ENCODE assay signal across 26 mouse cellular contexts in the genomic region with DNA sequence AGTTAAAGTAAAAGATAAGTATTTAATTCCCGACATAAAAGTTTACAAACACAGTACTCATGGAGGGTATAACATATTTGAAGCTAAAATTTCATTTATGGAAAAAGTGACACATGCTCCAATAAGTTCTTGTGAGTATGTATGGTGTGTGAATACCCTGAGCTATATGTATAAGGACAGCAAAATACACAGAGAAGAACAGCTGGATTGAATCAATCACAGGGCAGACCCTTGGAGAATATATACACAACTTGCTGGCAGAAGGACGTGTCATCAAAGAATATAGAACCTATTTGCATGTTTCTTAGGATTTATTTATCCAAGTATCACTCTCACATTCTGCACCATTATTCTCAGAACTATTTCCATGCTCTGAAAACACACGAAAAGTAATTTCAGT.
DNase-seq lines count a peak whose midpoint lies in the region; ATAC-seq and TF ChIP-seq lines count a peak whose summit lies in the region.
"Had no signal": no experiment of that assay in that cellular context is flagged by ENCODE, and none has a peak within 500 bp of the region (broad histone marks: within the 10 kb centered on the region; RNA-seq: fewer than 3 reads in every experiment).

No protein-coding gene starts in this region.

- H3K9me3 ChIP-seq in embryonic facial prominence, embryonic 11.5 days (replicated peaks; ENCODE audit: control insufficient read depth, low read length): no peaks in the 10 kb centered on the region
- no peaks in the 10 kb centered on the region for H3K9me3 ChIP-seq in embryonic facial prominence, embryonic 10.5 days
- H3K9me3 ChIP-seq in lung, embryonic 15.5 days: no peaks in the 10 kb centered on the region
- H3K9me3 ChIP-seq in lung, postnatal 0 days (ENCODE audit: low read length): no peaks in the 10 kb centered on the region
- no peaks in the 10 kb centered on the region for H3K9me3 ChIP-seq in embryonic facial prominence, embryonic 14.5 days (ENCODE audit: control insufficient read depth, low read length)
- H3K9me3 ChIP-seq: embryonic facial prominence, embryonic 12.5 days; embryonic facial prominence, embryonic 15.5 days; forebrain, embryonic 10.5 days; forebrain, embryonic 12.5 days had no signal

- no peak for TF ChIP-seq CTCF in lung, postnatal 0 days (IDR thresholded peaks at IDR 0.05)

- DNase-seq in embryonic facial prominence, embryonic 11.5 days (ENCODE audit: low spot score): peak; percentile 3
- DNase-seq in embryonic facial prominence, embryonic 10.5 days (ENCODE audit: low spot score): no peak
- DNase-seq in lung, postnatal 0 days (ENCODE audit: low spot score): no peak
- peak; percentile 6 for DNase-seq in embryonic facial prominence, embryonic 14.5 days (ENCODE audit: low spot score)
- DNase-seq: adrenal gland, adult 8-10 months; adrenal gland, postnatal 14 days; adrenal gland, postnatal 36 days; B cell, adult 2 months; cerebellum, adult 11-12 months; cerebellum, adult 2 months; cerebellum, adult 9-10 months; cerebellum, postnatal 10 days; cerebellum, postnatal 25 days had no signal

- no peak overlapping the region for H3K9ac ChIP-seq in embryonic facial prominence, embryonic 11.5 days (replicated peaks; ENCODE audit: low read length)
- H3K9ac ChIP-seq in lung, embryonic 15.5 days: no peak overlapping the region
- no peak overlapping the region for H3K9ac ChIP-seq in lung, postnatal 0 days (replicated peaks; ENCODE audit: low read depth)
- H3K9ac ChIP-seq in embryonic facial prominence, embryonic 14.5 days (ENCODE audit: low read depth, low read length): no peak overlapping the region
- H3K9ac ChIP-seq: embryonic facial prominence, embryonic 12.5 days; embryonic facial prominence, embryonic 15.5 days; forebrain, embryonic 12.5 days had no signal

- no peak for ATAC-seq in embryonic facial prominence, embryonic 11.5 days (replicated peaks; ENCODE audit: insufficient number of reproducible peaks, low FRiP score, low TSS enrichment, low read depth)
- ATAC-seq in lung, embryonic 15.5 days (ENCODE audit: borderline replicate concordance, extremely low read depth, low FRiP score, low TSS enrichment): peak; percentile 95
- no peak for ATAC-seq in lung, postnatal 0 days
- no peak for ATAC-seq in embryonic facial prominence, embryonic 14.5 days (ENCODE audit: low read depth)
- ATAC-seq: activated CD4-positive, CD25-positive, alpha-beta regulatory T cell, adult 4 months; CD4-positive, CD25-positive, alpha-beta regulatory T cell, adult 4 months; forebrain, embryonic 14.5 days; forebrain, embryonic 16.5 days; Patski had no signal

- no peaks in the 10 kb centered on the region for H3K36me3 ChIP-seq in embryonic facial prominence, embryonic 11.5 days (replicated peaks; ENCODE audit: control insufficient read depth, insufficient read depth, low read depth, low read length)
- H3K36me3 ChIP-seq in embryonic facial prominence, embryonic 10.5 days (replicated peaks): no peaks in the 10 kb centered on the region
- no peaks in the 10 kb centered on the region for H3K36me3 ChIP-seq in lung, embryonic 15.5 days
- H3K36me3 ChIP-seq in lung, postnatal 0 days (ENCODE audit: insufficient read depth, low read length): no peaks in the 10 kb centered on the region
- H3K36me3 ChIP-seq in embryonic facial prominence, embryonic 14.5 days (ENCODE audit: control insufficient read depth, insufficient read depth, low read length): no peaks in the 10 kb centered on the region
- H3K36me3 ChIP-seq: embryonic facial prominence, embryonic 12.5 days; embryonic facial prominence, embryonic 15.5 days; forebrain, embryonic 10.5 days; forebrain, embryonic 12.5 days; G1E had no signal

- WGBS in embryonic facial prominence, embryonic 11.5 days: 68% methylated on average over 3 of the region's 3 CpGs
- WGBS in embryonic facial prominence, embryonic 10.5 days: 79% methylated on average over 3 of the region's 3 CpGs
- 31% methylated on average over 3 of the region's 3 CpGs for WGBS in lung, embryonic 15.5 days
- WGBS in lung, postnatal 0 days: 39% methylated on average over 3 of the region's 3 CpGs
- WGBS in embryonic facial prominence, embryonic 14.5 days: 50% methylated on average over 3 of the region's 3 CpGs

- H3K4me1 ChIP-seq in embryonic facial prominence, embryonic 11.5 days (ENCODE audit: control insufficient read depth, insufficient read depth, low read length): no peaks in the 10 kb centered on the region
- H3K4me1 ChIP-seq in embryonic facial prominence, embryonic 10.5 days: no peaks in the 10 kb centered on the region
- no peaks in the 10 kb centered on the region for H3K4me1 ChIP-seq in lung, embryonic 15.5 days
- no peaks in the 10 kb centered on the region for H3K4me1 ChIP-seq in lung, postnatal 0 days (ENCODE audit: insufficient read depth, low read depth, low read length)
- H3K4me1 ChIP-seq in embryonic facial prominence, embryonic 14.5 days (ENCODE audit: control insufficient read depth, insufficient read depth, low read length): no peaks in the 10 kb centered on the region
- H3K4me1 ChIP-seq: embryonic facial prominence, embryonic 12.5 days; embryonic facial prominence, embryonic 15.5 days; forebrain, embryonic 10.5 days; forebrain, embryonic 12.5 days had no signal

- no peak for TF ChIP-seq EP300 in lung, postnatal 0 days (IDR thresholded peaks at IDR 0.05)

- H3K4me2 ChIP-seq in embryonic facial prominence, embryonic 11.5 days (ENCODE audit: low read depth, low read length): no peak overlapping the region
- H3K4me2 ChIP-seq in lung, embryonic 15.5 days: no peak overlapping the region
- H3K4me2 ChIP-seq in lung, postnatal 0 days (replicated peaks; ENCODE audit: low read depth, low read length): no peak overlapping the region
- no peak overlapping the region for H3K4me2 ChIP-seq in embryonic facial prominence, embryonic 14.5 days (ENCODE audit: low read depth, low read length)
- H3K4me2 ChIP-seq: embryonic facial prominence, embryonic 12.5 days; embryonic facial prominence, embryonic 15.5 days; forebrain, embryonic 12.5 days had no signal

- no peaks in the 10 kb centered on the region for H3K27me3 ChIP-seq in embryonic facial prominence, embryonic 11.5 days (ENCODE audit: control insufficient read depth, insufficient read depth, low read length)
- H3K27me3 ChIP-seq in embryonic facial prominence, embryonic 10.5 days (replicated peaks; ENCODE audit: low read depth, poor library complexity, severe bottlenecking): no peaks in the 10 kb centered on the region
- H3K27me3 ChIP-seq in lung, embryonic 15.5 days: no peaks in the 10 kb centered on the region
- no peaks in the 10 kb centered on the region for H3K27me3 ChIP-seq in lung, postnatal 0 days (replicated peaks; ENCODE audit: insufficient read depth, low read length)
- no peaks in the 10 kb centered on the region for H3K27me3 ChIP-seq in embryonic facial prominence, embryonic 14.5 days (replicated peaks; ENCODE audit: control insufficient read depth, insufficient read depth, low read length)
- H3K27me3 ChIP-seq: CH12.LX; embryonic facial prominence, embryonic 12.5 days; embryonic facial prominence, embryonic 15.5 days; forebrain, embryonic 12.5 days; Patski had no signal

- H3K4me3 ChIP-seq in embryonic facial prominence, embryonic 11.5 days (ENCODE audit: low read depth, low read length): no peak overlapping the region
- no peak overlapping the region for H3K4me3 ChIP-seq in embryonic facial prominence, embryonic 10.5 days
- H3K4me3 ChIP-seq in lung, embryonic 15.5 days: no peak overlapping the region
- no peak overlapping the region for H3K4me3 ChIP-seq in lung, postnatal 0 days (ENCODE audit: low read depth, low read length)
- no peak overlapping the region for H3K4me3 ChIP-seq in embryonic facial prominence, embryonic 14.5 days (ENCODE audit: low read depth, low read length)
- H3K4me3 ChIP-seq: embryonic facial prominence, embryonic 12.5 days; embryonic facial prominence, embryonic 15.5 days; erythroblast, embryonic 14.5 days; forebrain, embryonic 10.5 days; forebrain, embryonic 12.5 days had no signal

- H3K27ac ChIP-seq in embryonic facial prominence, embryonic 11.5 days (replicated peaks; ENCODE audit: low read depth, low read length): no peak overlapping the region
- no peak overlapping the region for H3K27ac ChIP-seq in embryonic facial prominence, embryonic 10.5 days (replicated peaks)
- no peak overlapping the region for H3K27ac ChIP-seq in lung, embryonic 15.5 days
- H3K27ac ChIP-seq in lung, postnatal 0 days (ENCODE audit: low read length): no peak overlapping the region
- no peak overlapping the region for H3K27ac ChIP-seq in embryonic facial prominence, embryonic 14.5 days (replicated peaks; ENCODE audit: low read depth, low read length)
- H3K27ac ChIP-seq: embryonic facial prominence, embryonic 12.5 days; embryonic facial prominence, embryonic 15.5 days; forebrain, embryonic 10.5 days; forebrain, embryonic 12.5 days had no signal

Comparison
In these comparisons a context has a peak if more than half of its experiments do, and no peak if none do; other contexts are left out.
1. DNase-seq: peak in embryonic facial prominence, embryonic 11.5 days (single experiment) and embryonic facial prominence, embryonic 14.5 days (single experiment); none in embryonic facial prominence, embryonic 10.5 days (single experiment) and lung, postnatal 0 days (single experiment).